Mouse (Mus musculus) left cerebral cortex, adult 9 months (tissue): ENCODE measurements around the gene Bmpr1a.

Experiments used
- DNase-seq, 2 experiments: peaks; one replicate each; pipeline ENCODE4 v3.0.0; 2022; ENCODE audit warnings: low spot score in 2 of 2

The Bmpr1a gene

GRCm38 (mm10) chr14:34503325-34503647 is at the start of gene Bmpr1a:
Gene Bmpr1a (minus strand): TSS chr14:34503341.
- DNase-seq = no peak

DNA sequence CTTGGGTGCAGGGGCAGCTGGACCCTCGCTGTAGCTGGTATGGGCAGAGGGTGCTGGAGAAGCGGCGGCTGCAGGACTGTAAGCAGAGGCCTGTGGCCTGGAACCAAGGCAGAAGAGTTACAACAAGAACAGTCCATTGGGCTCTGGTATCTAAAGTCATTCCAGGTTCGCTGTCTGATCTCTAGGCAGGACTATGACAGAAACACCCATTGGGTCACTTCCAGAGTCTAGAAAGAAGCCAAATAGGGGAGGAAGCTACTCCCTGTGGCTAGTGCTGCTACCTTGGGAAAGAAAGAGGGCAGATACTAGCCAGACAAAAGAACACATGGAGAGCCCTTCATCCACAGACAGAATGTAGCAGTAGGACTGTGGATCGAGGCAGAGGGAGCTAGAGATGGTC is 49.1 kb upstream of the Bmpr1a start:
- DNase-seq = no peak

DNA sequence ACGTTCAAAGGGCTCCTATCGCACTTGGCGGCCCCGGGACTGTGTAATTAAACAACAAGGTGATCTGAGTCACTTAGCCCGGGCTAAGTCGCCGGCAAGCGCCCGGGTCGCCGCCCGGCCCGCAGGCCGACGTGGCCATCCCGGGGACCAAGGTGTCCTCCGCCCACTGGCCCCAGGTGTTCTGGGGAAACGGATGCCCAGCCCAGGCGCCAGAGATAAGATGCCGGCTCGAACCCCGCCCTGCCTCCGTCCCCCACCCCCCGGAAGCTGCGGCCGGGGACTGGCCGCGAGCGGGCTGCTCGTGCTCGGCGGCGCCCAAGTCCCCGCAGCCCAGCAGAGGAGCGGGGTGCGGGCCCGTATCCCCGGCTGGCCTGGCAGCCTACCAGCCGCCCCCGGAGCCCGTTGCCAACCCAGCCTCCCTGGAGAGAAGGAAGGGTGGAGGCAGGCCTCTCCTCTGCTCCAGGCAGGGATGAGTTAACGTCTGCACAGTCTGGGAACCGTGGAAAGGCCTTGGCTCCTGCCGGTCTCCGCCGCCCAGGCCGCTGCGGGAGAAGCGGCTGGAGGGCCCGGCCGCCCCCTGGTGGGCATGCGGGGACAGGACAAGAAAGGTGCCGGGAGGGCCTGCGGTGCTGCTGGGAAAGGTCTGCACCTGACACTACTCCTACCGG is 46.0 kb upstream of the Bmpr1a start:
- peak; percentile 52 to 76 for DNase-seq

DNA sequence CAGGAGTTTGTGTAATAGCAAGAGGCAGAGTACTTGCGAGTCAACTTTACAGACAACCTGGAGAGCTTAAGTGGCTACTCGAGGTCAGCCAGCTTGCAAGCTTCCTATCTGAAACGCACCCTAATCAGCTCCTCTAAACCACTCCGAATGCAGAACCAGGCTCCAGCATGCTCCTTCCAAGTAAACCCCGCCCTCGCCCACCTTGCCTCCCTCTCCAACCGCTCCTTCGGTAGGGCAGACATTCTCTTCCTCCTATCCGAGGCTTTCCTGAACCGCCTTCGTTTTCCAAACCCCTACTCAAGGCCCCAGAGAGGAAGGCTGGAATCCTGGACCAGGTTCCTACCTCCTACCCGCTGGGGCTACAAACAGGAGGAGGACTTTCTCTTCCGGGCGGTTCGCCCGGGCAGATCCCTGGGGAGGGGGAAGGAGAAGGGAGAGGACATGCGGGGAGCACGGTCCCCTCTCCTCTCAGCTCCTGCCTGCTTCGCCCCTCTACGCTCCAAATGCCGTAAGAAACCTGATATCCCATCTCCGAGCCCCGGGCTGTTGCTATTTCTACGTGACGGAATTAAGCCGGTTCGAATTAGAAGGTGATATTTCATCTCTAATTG is 45.4 kb upstream of the Bmpr1a start:
- DNase-seq = peak in 1 of 2 experiments; percentile 66

- DNase-seq = no peak
Observed at GRCm38 (mm10) chr14:34544545-34544944, 41.4 kb upstream of the Bmpr1a start.

GRCm38 (mm10) chr14:34544001-34544400 is 40.9 kb upstream of the Bmpr1a start:
- DNase-seq = no peak

DNA sequence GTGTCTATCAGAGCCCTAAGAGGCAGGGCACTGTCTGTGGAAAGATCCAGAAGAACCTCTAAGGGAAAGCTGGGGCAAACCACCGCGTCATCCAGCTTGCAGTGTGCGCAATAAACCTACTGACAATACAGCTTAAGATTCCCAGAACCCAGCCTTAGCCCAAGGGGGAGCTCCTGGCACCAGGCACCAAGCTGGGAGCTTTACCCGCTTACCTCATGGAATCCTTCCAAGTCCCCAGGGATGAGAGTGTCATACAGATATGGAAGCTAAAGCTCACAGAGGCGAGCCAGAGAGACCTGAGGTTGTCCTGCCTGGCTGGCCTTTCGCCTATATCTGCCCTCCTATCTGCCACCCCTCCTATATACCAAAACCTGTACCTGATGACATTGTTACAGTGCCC is 40.5 kb upstream of the Bmpr1a start:
- no peak for DNase-seq

GRCm38 (mm10) chr14:34541896-34542295 is 38.8 kb upstream of the Bmpr1a start:
- DNase-seq = no peak

- no peak for DNase-seq
Observed at GRCm38 (mm10) chr14:34540685-34541162, 37.6 kb upstream of the Bmpr1a start.

- no peak for DNase-seq
Observed at GRCm38 (mm10) chr14:34535883-34536282, 32.7 kb upstream of the Bmpr1a start.

DNA sequence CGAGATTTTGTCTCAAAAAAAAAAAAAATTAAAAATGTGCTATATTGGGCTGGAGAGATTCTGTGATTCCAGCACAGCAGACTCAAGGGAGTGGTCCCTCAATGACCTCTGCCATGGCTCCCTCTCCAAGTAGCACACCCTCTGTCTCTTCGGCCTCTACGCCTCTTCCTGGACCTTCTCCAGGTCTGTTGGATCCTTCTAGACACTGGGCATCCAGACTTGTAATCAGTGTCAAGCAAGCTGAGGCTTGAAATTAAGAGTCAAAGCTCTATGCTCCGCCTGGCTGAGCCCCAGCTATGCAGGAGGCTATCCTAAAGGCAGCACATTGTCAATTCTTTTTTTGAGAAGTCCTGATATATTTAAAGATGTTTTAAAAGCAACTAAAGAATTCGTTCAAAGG is 30.4 kb upstream of the Bmpr1a start:
- no peak for DNase-seq

DNA sequence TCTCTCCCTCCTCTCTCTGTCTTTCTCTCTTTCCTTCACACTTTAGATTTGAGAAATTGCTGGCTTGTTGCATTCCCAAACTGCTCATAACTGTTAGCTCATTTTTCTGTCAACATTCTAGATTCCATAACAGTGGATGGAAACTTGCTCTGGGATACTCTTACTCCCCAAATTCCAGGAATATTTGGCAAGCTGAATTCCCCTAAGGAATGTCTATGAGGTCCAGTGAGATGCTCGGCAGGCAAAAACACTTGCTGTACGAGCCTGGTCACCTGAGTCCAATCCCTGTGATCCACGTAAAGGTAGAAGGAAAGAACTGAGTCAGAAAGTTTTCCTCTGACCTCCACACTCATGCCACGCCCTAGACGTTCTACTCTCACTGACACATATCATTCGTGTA is 29.4 kb upstream of the Bmpr1a start:
- no peak for DNase-seq

DNA sequence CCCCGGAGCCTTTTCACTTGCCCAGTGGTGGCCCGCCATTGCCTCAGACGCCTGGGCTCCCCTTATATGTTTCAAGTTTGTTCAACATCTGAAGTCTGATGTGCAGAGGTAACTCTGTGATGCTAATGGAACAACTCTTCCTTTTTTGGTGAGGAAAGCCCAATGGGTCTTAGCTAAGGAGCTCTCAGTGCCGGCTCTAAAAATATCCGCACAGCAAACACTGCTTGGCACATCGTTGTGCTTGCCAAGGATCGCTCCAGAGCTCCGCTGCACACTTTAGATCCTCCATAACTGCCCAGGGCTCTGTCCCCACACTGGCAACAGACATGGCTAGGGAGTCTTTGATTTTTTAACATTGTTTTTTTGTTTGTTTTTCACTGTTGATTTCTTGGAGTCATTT is 25.7 kb upstream of the Bmpr1a start:
- DNase-seq = no peak

DNA sequence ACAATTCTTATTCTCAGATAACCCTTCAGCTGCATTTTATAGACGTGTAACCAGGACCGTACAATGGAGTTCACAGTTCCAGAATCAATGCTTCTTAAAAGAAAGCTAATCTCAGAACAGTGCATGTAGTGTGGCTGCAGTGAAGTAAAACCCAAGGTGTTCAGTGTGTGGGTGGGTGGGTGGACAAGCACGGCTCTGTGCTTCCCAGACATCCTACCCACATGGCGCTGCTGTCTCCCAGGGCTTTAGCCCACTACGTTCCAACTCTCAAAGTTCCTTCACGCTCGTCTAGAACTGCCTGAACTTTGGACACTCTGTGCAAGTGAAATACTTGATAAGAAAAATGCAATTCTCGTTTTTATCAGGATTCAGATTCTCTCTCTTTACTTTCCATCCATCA is 19.6 kb upstream of the Bmpr1a start, which contains the start of gene 9230112D13Rik:
Gene 9230112D13Rik (minus strand): TSS at position 101 of the 400 bp plus-strand sequence.
- DNase-seq = no peak

GRCm38 (mm10) chr14:34517959-34518544 is 14.9 kb upstream of the Bmpr1a start:
- no peak for DNase-seq

DNA sequence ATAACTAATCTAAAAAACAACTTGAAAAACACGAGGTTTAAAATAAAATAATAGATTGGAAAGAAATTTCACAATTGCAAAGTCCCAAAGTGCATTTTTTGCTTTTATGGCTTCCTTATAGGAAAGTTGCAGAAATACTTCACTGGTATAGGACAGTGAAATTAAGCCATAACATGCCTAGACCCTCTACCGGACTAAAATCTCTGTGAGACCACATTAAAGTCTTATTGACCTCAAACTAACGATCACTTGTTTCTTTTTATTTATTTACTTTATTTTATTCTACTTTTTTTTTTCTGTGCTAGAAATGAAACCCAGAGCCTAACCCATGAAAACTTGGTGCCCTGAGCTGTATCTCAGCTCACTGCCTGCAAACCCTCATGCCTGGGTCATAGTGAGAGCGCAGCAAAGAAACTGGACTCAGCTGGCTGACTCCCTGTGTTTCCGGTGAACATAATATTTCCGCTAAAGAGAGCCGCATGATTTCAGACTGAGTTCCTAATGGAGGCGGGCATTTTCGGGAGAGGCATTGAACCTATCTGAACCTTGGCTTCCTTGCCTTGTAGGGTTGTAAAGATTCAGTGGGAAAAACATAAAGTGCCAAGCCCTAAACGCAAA is 13.9 kb upstream of the Bmpr1a start:
- no peak for DNase-seq

- no peak for DNase-seq
Observed at GRCm38 (mm10) chr14:34515860-34516259, 12.7 kb upstream of the Bmpr1a start.

GRCm38 (mm10) chr14:34514120-34514519 is 11.0 kb upstream of the Bmpr1a start:
- no peak for DNase-seq

GRCm38 (mm10) chr14:34512602-34513001 is 9.5 kb upstream of the Bmpr1a start:
- no peak for DNase-seq

DNA sequence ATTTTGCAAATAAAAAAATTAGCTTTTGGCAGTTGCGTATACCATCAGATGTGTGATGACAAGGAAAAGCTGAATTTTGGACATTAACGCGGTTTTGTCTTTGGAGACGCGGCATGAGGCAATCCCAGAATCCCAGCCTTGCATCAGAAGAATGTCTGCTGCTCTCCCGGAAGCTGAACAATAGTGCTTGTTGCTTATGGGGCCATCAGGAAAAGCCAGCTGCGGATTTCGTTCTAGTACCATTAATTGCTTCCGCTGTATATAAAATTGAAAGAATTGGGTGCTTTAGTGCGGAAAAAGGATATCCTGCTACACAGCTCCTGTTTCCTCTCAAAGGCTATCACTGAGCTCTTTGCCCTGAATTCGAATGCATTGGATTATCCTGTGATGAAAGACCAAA is 8.8 kb upstream of the Bmpr1a start:
- no peak for DNase-seq

DNA sequence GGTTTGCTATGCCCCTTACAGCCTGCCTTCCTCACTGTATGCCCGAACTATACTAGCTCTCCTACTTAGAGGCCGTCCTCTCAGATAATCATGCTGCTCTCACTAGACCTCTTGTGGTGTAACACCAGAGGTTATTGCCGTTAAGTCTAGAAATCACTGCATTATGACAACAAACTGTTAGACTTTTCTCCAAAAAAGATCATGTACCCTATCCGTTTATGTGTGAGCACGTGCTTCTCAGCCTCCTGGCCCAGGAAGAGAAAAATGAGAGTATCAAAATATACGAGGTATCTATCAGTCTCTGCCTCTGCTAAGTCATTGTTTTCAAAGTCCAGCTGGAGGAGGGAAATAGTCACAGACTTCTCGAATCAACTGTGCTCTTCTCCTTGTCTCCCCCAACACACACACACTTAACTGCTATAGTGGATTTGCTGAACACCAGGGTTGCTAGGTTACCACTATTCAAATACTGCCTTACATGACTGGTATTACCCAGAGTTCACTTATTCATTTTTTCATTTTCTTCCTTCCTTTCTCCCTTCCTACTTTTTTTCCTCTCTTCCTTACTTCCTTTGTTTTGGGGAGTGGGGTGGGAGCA is 5.8 kb upstream of the Bmpr1a start:
- no peak for DNase-seq

- no peak for DNase-seq
Observed at GRCm38 (mm10) chr14:34508187-34508840, 5.2 kb upstream of the Bmpr1a start.
